In genomic region chr8:108717545-108717944, GRCm38 (mm10) we compare ENCODE assay signal across 10 mouse cellular contexts.
DNase-seq lines count a peak whose midpoint lies in the region; ATAC-seq and TF ChIP-seq lines count a peak whose summit lies in the region.
"Had no signal": no experiment of that assay in that cellular context is flagged by ENCODE, and none has a peak within 500 bp of the region (broad histone marks: within the 10 kb centered on the region; RNA-seq: fewer than 3 reads in every experiment).

No protein-coding gene starts in this region.

- no peak for ATAC-seq in intestine, embryonic 14.5 days (replicated peaks; ENCODE audit: low FRiP score, low TSS enrichment, low read depth)
- ATAC-seq in intestine, postnatal 0 days = no peak
- no peak for ATAC-seq in embryonic facial prominence, embryonic 15.5 days (ENCODE audit: insufficient number of reproducible peaks, low FRiP score, low TSS enrichment, low read depth)
- ATAC-seq in hindbrain, postnatal 0 days = no peak
- no peak for ATAC-seq in neural tube, embryonic 12.5 days (ENCODE audit: low FRiP score, low read depth)

- H3K9me3 ChIP-seq in intestine, embryonic 14.5 days (ENCODE audit: control insufficient read depth, low read length) = no peaks in the 10 kb centered on the region
- no peaks in the 10 kb centered on the region for H3K9me3 ChIP-seq in intestine, postnatal 0 days (ENCODE audit: control insufficient read depth)
- no peaks in the 10 kb centered on the region for H3K9me3 ChIP-seq in embryonic facial prominence, embryonic 15.5 days (replicated peaks)
- no peaks in the 10 kb centered on the region for H3K9me3 ChIP-seq in hindbrain, postnatal 0 days (ENCODE audit: low read length)
- H3K9me3 ChIP-seq in neural tube, embryonic 12.5 days = no peaks in the 10 kb centered on the region
- H3K9me3 ChIP-seq: liver, embryonic 13.5 days had no signal

- WGBS in intestine, embryonic 14.5 days = 58% methylated on average over 8 of the region's 8 CpGs
- WGBS in intestine, postnatal 0 days = 56% methylated on average over 8 of the region's 8 CpGs
- WGBS in embryonic facial prominence, embryonic 15.5 days = 44% methylated on average over 8 of the region's 8 CpGs
- WGBS in hindbrain, postnatal 0 days = 39% methylated on average over 8 of the region's 8 CpGs
- WGBS in neural tube, embryonic 12.5 days = 22% methylated on average over 8 of the region's 8 CpGs

- no peak overlapping the region for H3K9ac ChIP-seq in intestine, embryonic 14.5 days (ENCODE audit: low read length)
- no peak overlapping the region for H3K9ac ChIP-seq in intestine, postnatal 0 days (ENCODE audit: low read depth, low read length)
- no peak overlapping the region for H3K9ac ChIP-seq in embryonic facial prominence, embryonic 15.5 days
- H3K9ac ChIP-seq in hindbrain, postnatal 0 days (replicated peaks; ENCODE audit: low read length) = no peak overlapping the region
- H3K9ac ChIP-seq in neural tube, embryonic 12.5 days = peak overlapping the region; percentile 48
- H3K9ac ChIP-seq: liver, embryonic 13.5 days had no signal

- H3K4me2 ChIP-seq in intestine, embryonic 14.5 days (ENCODE audit: low read length) = peak overlapping the region; percentile 92
- no peak overlapping the region; the same call in 1 of the 2 replicates for H3K4me2 ChIP-seq in intestine, postnatal 0 days (replicated peaks; ENCODE audit: low read depth)
- H3K4me2 ChIP-seq in embryonic facial prominence, embryonic 15.5 days (replicated peaks) = peak overlapping the region; percentile 91; the same call in 1 of the 2 replicates
- peak overlapping the region; percentile 94; the same call in 1 of the 2 replicates for H3K4me2 ChIP-seq in hindbrain, postnatal 0 days (ENCODE audit: low read depth, low read length)
- peak overlapping the region; percentile 98 for H3K4me2 ChIP-seq in neural tube, embryonic 12.5 days (replicated peaks)

- no peak for DNase-seq in intestine, embryonic 14.5 days (ENCODE audit: low spot score)
- no peak for DNase-seq in hindbrain, postnatal 0 days (ENCODE audit: low spot score)
- DNase-seq in urinary bladder, adult 18-20 months (ENCODE audit: low spot score in 2 of 2) = no peak
- DNase-seq in ovary, postnatal 10 days (ENCODE audit: low spot score) = no peak
- no peak for DNase-seq in adrenal gland, adult 8-10 months
- DNase-seq: cerebellum, adult 9-10 months; liver, embryonic 13.5 days had no signal

- no peaks in the 10 kb centered on the region for H3K36me3 ChIP-seq in intestine, embryonic 14.5 days (ENCODE audit: control insufficient read depth, insufficient read depth, low read length)
- no peaks in the 10 kb centered on the region for H3K36me3 ChIP-seq in intestine, postnatal 0 days (ENCODE audit: control insufficient read depth, insufficient read depth)
- no peaks in the 10 kb centered on the region for H3K36me3 ChIP-seq in embryonic facial prominence, embryonic 15.5 days
- no peaks in the 10 kb centered on the region for H3K36me3 ChIP-seq in hindbrain, postnatal 0 days (ENCODE audit: insufficient read depth, low read length)
- H3K36me3 ChIP-seq in neural tube, embryonic 12.5 days = no peaks in the 10 kb centered on the region
- H3K36me3 ChIP-seq: liver, embryonic 13.5 days had no signal

- H3K27ac ChIP-seq in intestine, embryonic 14.5 days (ENCODE audit: low read depth) = no peak overlapping the region
- no peak overlapping the region for H3K27ac ChIP-seq in intestine, postnatal 0 days (ENCODE audit: low read depth, low read length)
- H3K27ac ChIP-seq in embryonic facial prominence, embryonic 15.5 days (replicated peaks) = no peak overlapping the region
- no peak overlapping the region for H3K27ac ChIP-seq in hindbrain, postnatal 0 days
- no peak overlapping the region for H3K27ac ChIP-seq in neural tube, embryonic 12.5 days
- H3K27ac ChIP-seq: liver, embryonic 13.5 days had no signal

- no peak overlapping the region for H3K4me3 ChIP-seq in intestine, embryonic 14.5 days (ENCODE audit: low read depth, low read length)
- H3K4me3 ChIP-seq in intestine, postnatal 0 days (ENCODE audit: low read depth, low read length) = no peak overlapping the region
- no peak overlapping the region for H3K4me3 ChIP-seq in embryonic facial prominence, embryonic 15.5 days (replicated peaks)
- no peak overlapping the region for H3K4me3 ChIP-seq in hindbrain, postnatal 0 days (ENCODE audit: low read length)
- peak overlapping the region; percentile 73; the same call in 1 of the 2 replicates for H3K4me3 ChIP-seq in neural tube, embryonic 12.5 days
- H3K4me3 ChIP-seq: liver, embryonic 13.5 days had no signal

- TF ChIP-seq CTCF in intestine, postnatal 0 days (IDR thresholded peaks at IDR 0.05; ENCODE audit: low read depth) = no peak
- TF ChIP-seq CTCF in hindbrain, postnatal 0 days (IDR thresholded peaks at IDR 0.05; ENCODE audit: low read depth) = no peak

- H3K27me3 ChIP-seq in intestine, embryonic 14.5 days (replicated peaks; ENCODE audit: control insufficient read depth, insufficient read depth, low read length) = no peaks in the 10 kb centered on the region
- no peaks in the 10 kb centered on the region for H3K27me3 ChIP-seq in intestine, postnatal 0 days (replicated peaks; ENCODE audit: control insufficient read depth, insufficient read depth, low read length)
- H3K27me3 ChIP-seq in embryonic facial prominence, embryonic 15.5 days = no peaks in the 10 kb centered on the region
- peaks cover 29% of the 10 kb centered on the region for H3K27me3 ChIP-seq in hindbrain, postnatal 0 days (ENCODE audit: insufficient read depth, low read length)
- H3K27me3 ChIP-seq in neural tube, embryonic 12.5 days (replicated peaks) = peaks cover 15% of the 10 kb centered on the region

- peaks cover 70% of the 10 kb centered on the region for H3K4me1 ChIP-seq in intestine, embryonic 14.5 days (replicated peaks; ENCODE audit: control insufficient read depth, insufficient read depth, low read length)
- peaks cover 4% of the 10 kb centered on the region; the same call in 1 of the 2 replicates for H3K4me1 ChIP-seq in intestine, postnatal 0 days (replicated peaks; ENCODE audit: control insufficient read depth, insufficient read depth, low read length)
- H3K4me1 ChIP-seq in embryonic facial prominence, embryonic 15.5 days = peaks cover 70% of the 10 kb centered on the region
- H3K4me1 ChIP-seq in hindbrain, postnatal 0 days (ENCODE audit: insufficient read depth, low read length) = no peaks in the 10 kb centered on the region
- peaks cover 83% of the 10 kb centered on the region for H3K4me1 ChIP-seq in neural tube, embryonic 12.5 days
